12 mouse cellular contexts compared by ENCODE assay signal in the genomic region with DNA sequence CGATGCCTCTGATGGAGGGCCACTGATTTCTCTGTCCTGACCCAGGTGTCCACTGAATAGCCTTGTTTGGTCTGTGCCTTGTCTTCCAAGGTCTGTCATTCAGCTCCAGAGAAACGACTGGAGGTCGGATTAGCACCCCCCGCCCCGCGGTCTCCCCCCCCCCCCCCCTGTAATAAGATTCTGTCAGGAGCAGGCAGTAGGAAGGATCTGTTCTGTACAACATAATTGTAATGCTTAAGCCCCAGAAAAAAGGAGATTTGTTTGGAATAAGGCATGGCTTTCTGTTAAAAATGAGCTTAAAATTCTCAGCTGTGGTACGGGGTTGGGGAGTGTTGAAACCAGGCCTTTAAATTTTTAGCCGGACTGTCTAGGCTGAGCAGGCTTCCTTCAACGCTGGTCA.
A peak's percentile ranks its signal among the peaks of the same experiment; 100 is the strongest.
DNase-seq lines count a peak whose midpoint lies in the region; ATAC-seq lines count a peak whose summit lies in the region.
"Had no signal": no experiment of that assay in that cellular context is flagged by ENCODE, and none has a peak within 500 bp of the region (broad histone marks: within the 10 kb centered on the region; RNA-seq: fewer than 3 reads in every experiment).

No protein-coding gene starts in this region.

- H3K36me3 ChIP-seq in hindbrain, embryonic 13.5 days, result peaks cover 7% of the 10 kb centered on the region
- peaks cover 10% of the 10 kb centered on the region; the same call in 1 of the 2 replicates for H3K36me3 ChIP-seq in midbrain, embryonic 13.5 days
- no peaks in the 10 kb centered on the region for H3K36me3 ChIP-seq in liver, embryonic 11.5 days (ENCODE audit: control insufficient read depth, insufficient read depth, low read length)
- H3K36me3 ChIP-seq: heart, embryonic 10.5 days had no signal

- peaks cover 17% of the 10 kb centered on the region for H3K4me1 ChIP-seq in hindbrain, embryonic 13.5 days (replicated peaks)
- H3K4me1 ChIP-seq in midbrain, embryonic 13.5 days (replicated peaks), result peaks cover 18% of the 10 kb centered on the region
- H3K4me1 ChIP-seq in liver, embryonic 11.5 days (replicated peaks; ENCODE audit: control insufficient read depth, insufficient read depth, low read length), result no peaks in the 10 kb centered on the region

- DNase-seq in retina, postnatal 1 day, result peak; percentile 34
- DNase-seq in retina, embryonic 14.5 days (ENCODE audit: low spot score), result no peak
- DNase-seq in ovary, adult 18-20 months (ENCODE audit: low spot score), result no peak
- no peak for DNase-seq in liver, embryonic 11.5 days (ENCODE audit: low spot score)
- no peak for DNase-seq in yolk sac, embryonic 10.5 days (ENCODE audit: low spot score)
- DNase-seq: lung, adult 2 months; right cerebral cortex, adult 18-20 months had no signal

- H3K27me3 ChIP-seq in hindbrain, embryonic 13.5 days, result no peaks in the 10 kb centered on the region
- no peaks in the 10 kb centered on the region for H3K27me3 ChIP-seq in midbrain, embryonic 13.5 days
- H3K27me3 ChIP-seq in liver, embryonic 11.5 days (replicated peaks; ENCODE audit: control insufficient read depth, insufficient read depth, low read length), result no peaks in the 10 kb centered on the region

- WGBS in hindbrain, embryonic 13.5 days, result 22% methylated on average over 9 of the region's 9 CpGs
- WGBS in midbrain, embryonic 13.5 days, result 7% methylated on average over 6 of the region's 9 CpGs
- WGBS in liver, embryonic 11.5 days, result 63% methylated on average over 9 of the region's 9 CpGs

- no peak overlapping the region for H3K9ac ChIP-seq in hindbrain, embryonic 13.5 days
- H3K9ac ChIP-seq in midbrain, embryonic 13.5 days (replicated peaks), result no peak overlapping the region
- H3K9ac ChIP-seq in liver, embryonic 11.5 days (ENCODE audit: low read depth, low read length), result no peak overlapping the region

- peak; percentile 46; the same call in 1 of the 2 replicates for ATAC-seq in hindbrain, embryonic 13.5 days (ENCODE audit: low FRiP score)
- peak; percentile 81 for ATAC-seq in midbrain, embryonic 13.5 days
- no peak for ATAC-seq in erythroblast, adult 5-6 weeks (replicated peaks; ENCODE audit: low FRiP score, poor library complexity, severe bottlenecking)
- ATAC-seq in liver, embryonic 11.5 days (replicated peaks; ENCODE audit: low FRiP score), result no peak
- ATAC-seq: inflammation-experienced regulatory T-cells, adult 6 months had no signal

- H3K27ac ChIP-seq in hindbrain, embryonic 13.5 days, result peak overlapping the region; percentile 80
- H3K27ac ChIP-seq in midbrain, embryonic 13.5 days, result peak overlapping the region; percentile 68
- no peak overlapping the region for H3K27ac ChIP-seq in liver, embryonic 11.5 days (ENCODE audit: low read depth, low read length)
- H3K27ac ChIP-seq: heart, embryonic 10.5 days had no signal

- H3K4me3 ChIP-seq in hindbrain, embryonic 13.5 days, result no peak overlapping the region
- H3K4me3 ChIP-seq in midbrain, embryonic 13.5 days (replicated peaks), result no peak overlapping the region
- H3K4me3 ChIP-seq in liver, embryonic 11.5 days (ENCODE audit: low read depth, low read length), result no peak overlapping the region
- H3K4me3 ChIP-seq: heart, embryonic 10.5 days had no signal

- no peak overlapping the region for H3K4me2 ChIP-seq in hindbrain, embryonic 13.5 days
- peak overlapping the region; percentile 23; the same call in 1 of the 2 replicates for H3K4me2 ChIP-seq in midbrain, embryonic 13.5 days (replicated peaks)
- H3K4me2 ChIP-seq in liver, embryonic 11.5 days, result no peak overlapping the region

- no peaks in the 10 kb centered on the region for H3K9me3 ChIP-seq in hindbrain, embryonic 13.5 days
- H3K9me3 ChIP-seq in midbrain, embryonic 13.5 days, result no peaks in the 10 kb centered on the region
- no peaks in the 10 kb centered on the region for H3K9me3 ChIP-seq in liver, embryonic 11.5 days (ENCODE audit: control insufficient read depth, low read length)
- H3K9me3 ChIP-seq: heart, embryonic 10.5 days had no signal

Comparison
In these comparisons a context has a peak if more than half of its experiments do, and no peak if none do; other contexts are left out.
1. ATAC-seq: peak in hindbrain, embryonic 13.5 days (single experiment) and midbrain, embryonic 13.5 days (single experiment); none in erythroblast, adult 5-6 weeks (single experiment) and liver, embryonic 11.5 days (single experiment).